11 mouse cellular contexts compared by ENCODE assay signal in the genomic region with DNA sequence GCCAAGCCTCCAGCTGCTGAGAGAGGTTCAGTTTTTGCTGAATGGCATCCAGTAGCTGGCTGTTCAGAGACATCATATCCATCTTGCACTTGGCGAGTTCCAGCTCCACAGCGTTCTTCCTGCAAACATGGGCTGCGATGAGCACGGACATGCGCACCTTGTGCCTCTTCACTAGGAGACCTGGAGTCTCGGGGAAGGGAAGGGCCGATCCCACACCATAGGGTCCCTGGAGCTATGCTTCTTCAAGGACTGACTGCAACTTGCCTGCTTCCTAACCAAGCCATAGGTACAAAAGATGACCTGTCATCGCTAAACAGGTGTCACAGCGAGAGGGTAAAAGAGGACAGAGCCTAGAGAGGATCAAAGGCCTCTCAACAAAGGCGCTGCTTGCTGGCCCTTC. TPM values are rescaled to one million over a fixed set of nuclear protein-coding genes. Genes with fewer than 3 reads are reported as not detected.
DNase-seq lines count a peak whose midpoint lies in the region; ATAC-seq lines count a peak whose summit lies in the region.
"Had no signal": no experiment of that assay in that cellular context is flagged by ENCODE, and none has a peak within 500 bp of the region (broad histone marks: within the 10 kb centered on the region; RNA-seq: fewer than 3 reads in every experiment).

No protein-coding gene starts in this region.

- H3K4me1 ChIP-seq in heart, embryonic 16.5 days (ENCODE audit: control insufficient read depth, insufficient read depth, low read length), result peaks cover 7% of the 10 kb centered on the region
- H3K4me1 ChIP-seq in embryonic facial prominence, embryonic 13.5 days, result peaks cover 12% of the 10 kb centered on the region
- H3K4me1 ChIP-seq in hindbrain, embryonic 12.5 days, result peaks cover 19% of the 10 kb centered on the region
- H3K4me1 ChIP-seq in midbrain, embryonic 12.5 days, result peaks cover 16% of the 10 kb centered on the region

- no peak overlapping the region for H3K4me3 ChIP-seq in heart, embryonic 16.5 days (ENCODE audit: low read length)
- no peak overlapping the region for H3K4me3 ChIP-seq in embryonic facial prominence, embryonic 13.5 days
- no peak overlapping the region for H3K4me3 ChIP-seq in hindbrain, embryonic 12.5 days
- H3K4me3 ChIP-seq in midbrain, embryonic 12.5 days, result 0 out of 2 replicates have a peak overlapping the region, but pooled peaks have one; percentile 41

- no peaks in the 10 kb centered on the region for H3K27me3 ChIP-seq in heart, embryonic 16.5 days (ENCODE audit: control insufficient read depth, insufficient read depth, low read length)
- no peaks in the 10 kb centered on the region for H3K27me3 ChIP-seq in embryonic facial prominence, embryonic 13.5 days
- no peaks in the 10 kb centered on the region for H3K27me3 ChIP-seq in hindbrain, embryonic 12.5 days
- peaks cover 6% of the 10 kb centered on the region for H3K27me3 ChIP-seq in midbrain, embryonic 12.5 days

- intact Hi-C loops in heart, postnatal 25 days (cut with DNase I), result loop anchor here (2.0 to 10.0 kb wide), 2 partner anchors 19 to 373 kb away; a partner anchor contains a TSS

- H3K4me2 ChIP-seq in heart, embryonic 16.5 days (ENCODE audit: low read depth, low read length), result peak overlapping the region; percentile 73; the same call in 1 of the 2 replicates
- peak overlapping the region; percentile 66 for H3K4me2 ChIP-seq in embryonic facial prominence, embryonic 13.5 days
- H3K4me2 ChIP-seq in hindbrain, embryonic 12.5 days (replicated peaks), result peak overlapping the region; percentile 66; the same call in 1 of the 2 replicates
- H3K4me2 ChIP-seq in midbrain, embryonic 12.5 days (replicated peaks), result peak overlapping the region; percentile 55; the same call in 1 of the 2 replicates

- peak overlapping the region; percentile 76; the same call in 1 of the 2 replicates for H3K9ac ChIP-seq in heart, embryonic 16.5 days (ENCODE audit: low read length)
- H3K9ac ChIP-seq in embryonic facial prominence, embryonic 13.5 days, result peak overlapping the region; percentile 73
- H3K9ac ChIP-seq in hindbrain, embryonic 12.5 days, result no peak overlapping the region
- H3K9ac ChIP-seq in midbrain, embryonic 12.5 days (replicated peaks), result peak overlapping the region; percentile 60

- H3K9me3 ChIP-seq in heart, embryonic 16.5 days (replicated peaks; ENCODE audit: control insufficient read depth, low read length), result no peaks in the 10 kb centered on the region
- no peaks in the 10 kb centered on the region for H3K9me3 ChIP-seq in embryonic facial prominence, embryonic 13.5 days
- H3K9me3 ChIP-seq in hindbrain, embryonic 12.5 days (replicated peaks), result no peaks in the 10 kb centered on the region
- H3K9me3 ChIP-seq in midbrain, embryonic 12.5 days, result no peaks in the 10 kb centered on the region

- no peak for ATAC-seq in heart, embryonic 16.5 days (replicated peaks; ENCODE audit: extremely low read depth, insufficient read depth, low FRiP score)
- no peak for ATAC-seq in embryonic facial prominence, embryonic 13.5 days (ENCODE audit: insufficient number of reproducible peaks, insufficient read depth, low FRiP score, low TSS enrichment, low read depth)
- no peak for ATAC-seq in hindbrain, embryonic 12.5 days (ENCODE audit: low FRiP score)
- ATAC-seq in midbrain, embryonic 12.5 days (ENCODE audit: low FRiP score, low read depth), result no peak

- peaks cover 3% of the 10 kb centered on the region; the same call in 1 of the 2 replicates for H3K36me3 ChIP-seq in heart, embryonic 16.5 days (ENCODE audit: control insufficient read depth, insufficient read depth)
- H3K36me3 ChIP-seq in embryonic facial prominence, embryonic 13.5 days, result peaks cover 17% of the 10 kb centered on the region
- H3K36me3 ChIP-seq in hindbrain, embryonic 12.5 days, result peaks cover 24% of the 10 kb centered on the region
- H3K36me3 ChIP-seq in midbrain, embryonic 12.5 days, result peaks cover 10% of the 10 kb centered on the region

- WGBS in heart, embryonic 16.5 days, result 81% methylated on average over 10 of the region's 10 CpGs
- 89% methylated on average over 10 of the region's 10 CpGs for whole genome bisulfite sequencing in embryonic facial prominence, embryonic 13.5 days
- 89% methylated on average over 10 of the region's 10 CpGs for WGBS in hindbrain, embryonic 12.5 days
- WGBS in midbrain, embryonic 12.5 days, result 90% methylated on average over 10 of the region's 10 CpGs

- no peak overlapping the region for H3K27ac ChIP-seq in heart, embryonic 16.5 days (ENCODE audit: low read length)
- H3K27ac ChIP-seq in embryonic facial prominence, embryonic 13.5 days, result no peak overlapping the region
- 0 out of 2 replicates have a peak overlapping the region, but pooled peaks have one; percentile 77 for H3K27ac ChIP-seq in hindbrain, embryonic 12.5 days
- no peak overlapping the region for H3K27ac ChIP-seq in midbrain, embryonic 12.5 days (replicated peaks)

- DNase-seq in heart, postnatal 25 days (ENCODE audit: low spot score), result no peak
- no peak for DNase-seq in layer of hippocampus, adult 11-12 months (ENCODE audit: low spot score)
- DNase-seq in spleen, postnatal 14 days (ENCODE audit: low spot score in 2 of 2), result no peak
- DNase-seq in right cerebral cortex, postnatal 25 days, result no peak
- DNase-seq: cerebellum, adult 9-11 months; gastrocnemius, postnatal 14 days; layer of hippocampus, postnatal 36 days had no signal

RNA-seq across cellular contexts. Expression of a gene that starts 20.1 kb away (rescaled TPM):
- 11.0 and 17.5 TPM in 2 replicates for polyA plus RNA-seq in heart, embryonic 16.5 days (2015; fragmentation: Nextera tagmentation; extraction: Ambion mirVana)
- total RNA-seq in heart, postnatal 25 days (2021), result 10 to 100 TPM; 43.2 to 44.8 TPM
- polyA plus RNA-seq in embryonic facial prominence, embryonic 13.5 days (2015; fragmentation: Nextera tagmentation; extraction: Ambion mirVana), result 13.1 and 15.9 TPM in 2 replicates
- 19.7 and 20.6 TPM in 2 replicates for polyA plus RNA-seq in hindbrain, embryonic 12.5 days (2016; fragmentation: Nextera tagmentation; extraction: Ambion mirVana)
- polyA plus RNA-seq in midbrain, embryonic 12.5 days (2016; fragmentation: Nextera tagmentation; extraction: Ambion mirVana), result 17.5 and 18.6 TPM in 2 replicates
